In genomic region chr11:17257861-17258260, GRCm38 (mm10) we compare ENCODE assay signal across 7 mouse cellular contexts. TPM values are rescaled to one million over a fixed set of nuclear protein-coding genes. Genes with fewer than 3 reads are reported as not detected.
DNase-seq lines count a peak whose midpoint lies in the region; ATAC-seq and TF ChIP-seq lines count a peak whose summit lies in the region.

No protein-coding gene starts in this region.

- H3K36me3 ChIP-seq in neural tube, embryonic 11.5 days (ENCODE audit: control insufficient read depth, insufficient read depth, low read length) = no peaks in the 10 kb centered on the region
- H3K36me3 ChIP-seq in forebrain, embryonic 11.5 days (ENCODE audit: control insufficient read depth, insufficient read depth, low read length) = no peaks in the 10 kb centered on the region
- no peaks in the 10 kb centered on the region for H3K36me3 ChIP-seq in kidney, adult 2 months (ENCODE audit: control insufficient read depth, insufficient read depth, low read length)
- H3K36me3 ChIP-seq in liver, embryonic 14.5 days (replicated peaks; ENCODE audit: control insufficient read depth, insufficient read depth, low read depth) = no peaks in the 10 kb centered on the region

- under 1% methylated on average over 17 of the region's 17 CpGs for WGBS in neural tube, embryonic 11.5 days
- WGBS in forebrain, embryonic 11.5 days = under 1% methylated on average over 17 of the region's 17 CpGs
- under 1% methylated on average over 17 of the region's 17 CpGs for WGBS in kidney, adult 2 months
- under 1% methylated on average over 17 of the region's 17 CpGs for WGBS in liver, embryonic 14.5 days (ENCODE audit: insufficient replicate concordance)

- H3K27me3 ChIP-seq in neural tube, embryonic 11.5 days (ENCODE audit: control insufficient read depth, insufficient read depth, low read length) = no peaks in the 10 kb centered on the region
- H3K27me3 ChIP-seq in forebrain, embryonic 11.5 days (ENCODE audit: control insufficient read depth, insufficient read depth, low read length) = no peaks in the 10 kb centered on the region
- H3K27me3 ChIP-seq in kidney, adult 2 months (replicated peaks; ENCODE audit: control insufficient read depth, insufficient read depth, low read length) = no peaks in the 10 kb centered on the region
- H3K27me3 ChIP-seq in liver, embryonic 14.5 days (ENCODE audit: control insufficient read depth, insufficient read depth, low read length) = no peaks in the 10 kb centered on the region

- TF ChIP-seq CTCF in kidney, adult 2 months (conservative IDR thresholded peaks at IDR 0.05; ENCODE audit: insufficient read depth, insufficient read length, low read depth, low read length) = no peak
- TF ChIP-seq CTCF in liver, embryonic 14.5 days (IDR thresholded peaks at IDR 0.05; ENCODE audit: low read depth) = no peak

- no peak for DNase-seq in neural tube, embryonic 11.5 days (ENCODE audit: low spot score)
- DNase-seq in neural tube, embryonic 10.5 days (ENCODE audit: extremely low spot score, low spot score) = no peak
- peak; percentile 33 to 51 for DNase-seq in adrenal gland, postnatal 36 days
- DNase-seq in forebrain, embryonic 11.5 days (ENCODE audit: low spot score) = peak; percentile 58
- DNase-seq in kidney, adult 2 months = peak; percentile 46
- peak in 2 of 3 experiments; percentile 7 to 44 for DNase-seq in liver, embryonic 14.5 days (ENCODE audit: low read depth in 3 of 3, low spot score in 3 of 3)

- H3K9ac ChIP-seq in neural tube, embryonic 11.5 days (ENCODE audit: low read length) = peak overlapping the region; percentile 82
- H3K9ac ChIP-seq in forebrain, embryonic 11.5 days (ENCODE audit: low read length) = peak overlapping the region; percentile 70
- peak overlapping the region; percentile 96 for H3K9ac ChIP-seq in liver, embryonic 14.5 days (replicated peaks)

- peak overlapping the region; percentile 58 for H3K4me2 ChIP-seq in neural tube, embryonic 11.5 days (ENCODE audit: low read depth)
- H3K4me2 ChIP-seq in forebrain, embryonic 11.5 days (ENCODE audit: low read depth, low read length, severe bottlenecking) = peak overlapping the region; percentile 58
- H3K4me2 ChIP-seq in liver, embryonic 14.5 days (ENCODE audit: low read depth) = peak overlapping the region; percentile 63

- no peaks in the 10 kb centered on the region for H3K9me3 ChIP-seq in neural tube, embryonic 11.5 days (ENCODE audit: control insufficient read depth, low read length)
- H3K9me3 ChIP-seq in forebrain, embryonic 11.5 days (ENCODE audit: control insufficient read depth, low read length) = no peaks in the 10 kb centered on the region
- no peaks in the 10 kb centered on the region for H3K9me3 ChIP-seq in liver, embryonic 14.5 days (ENCODE audit: control insufficient read depth, low read length)

- H3K4me3 ChIP-seq in neural tube, embryonic 11.5 days (ENCODE audit: low read depth, low read length) = peak overlapping the region; percentile 71
- H3K4me3 ChIP-seq in forebrain, embryonic 11.5 days (ENCODE audit: low read depth, low read length) = peak overlapping the region; percentile 57
- H3K4me3 ChIP-seq in kidney, adult 2 months (ENCODE audit: insufficient read depth, low read depth, low read length) = peak overlapping the region; percentile 90
- H3K4me3 ChIP-seq in liver, embryonic 14.5 days (ENCODE audit: insufficient read depth in 1 of 2, low read depth in 2 of 2, low read length in 2 of 2) = peak overlapping the region; percentile 74 to 92

- TF ChIP-seq EP300 in liver, embryonic 14.5 days (IDR thresholded peaks at IDR 0.05; ENCODE audit: low read depth) = no peak

- H3K27ac ChIP-seq in neural tube, embryonic 11.5 days (ENCODE audit: low read depth, low read length) = peak overlapping the region; percentile 85
- H3K27ac ChIP-seq in forebrain, embryonic 11.5 days (ENCODE audit: low read depth, low read length) = peak overlapping the region; percentile 26; the same call in 1 of the 2 replicates
- H3K27ac ChIP-seq in kidney, adult 2 months (ENCODE audit: insufficient read depth, low read depth, low read length) = peak overlapping the region; percentile 93
- H3K27ac ChIP-seq in liver, embryonic 14.5 days = peak overlapping the region; percentile 90

- ATAC-seq in neural tube, embryonic 11.5 days (ENCODE audit: insufficient read depth, low FRiP score, low TSS enrichment) = 0 out of 2 replicates have a peak, but pooled peaks have one; percentile 16
- ATAC-seq in forebrain, embryonic 11.5 days (replicated peaks; ENCODE audit: low FRiP score) = peak; percentile 28
- ATAC-seq in liver, embryonic 14.5 days (ENCODE audit: insufficient read depth) = peak; percentile 55
- ATAC-seq in neutrophil, adult 5-6 weeks (ENCODE audit: extremely low read depth, insufficient number of reproducible peaks, low FRiP score, poor library complexity, severe bottlenecking) = peak; percentile 34

- 0 out of 2 replicates have a peak, but pooled peaks cover 2% of the 10 kb centered on the region for H3K4me1 ChIP-seq in neural tube, embryonic 11.5 days (ENCODE audit: control insufficient read depth, insufficient read depth, low read length)
- H3K4me1 ChIP-seq in forebrain, embryonic 11.5 days (replicated peaks; ENCODE audit: control insufficient read depth, insufficient read depth, low read length) = no peaks in the 10 kb centered on the region
- no peaks in the 10 kb centered on the region for H3K4me1 ChIP-seq in kidney, adult 2 months (ENCODE audit: control insufficient read depth, insufficient read depth, low read length)
- H3K4me1 ChIP-seq in liver, embryonic 14.5 days (replicated peaks; ENCODE audit: control insufficient read depth in 2 of 2, insufficient read depth in 2 of 2, low read length in 1 of 2) = peaks cover 0 to 8% of the 10 kb centered on the region in 2 experiments; a peak in 1 of 4 replicates

- TF ChIP-seq POLR2A in kidney, adult 2 months (IDR thresholded peaks at IDR 0.05; ENCODE audit: low read depth, low read length) = no peak

RNA-seq across cellular contexts. Expression of gene C1d, which starts 0.5 kb away (rescaled TPM):
- 114 and 122 TPM in 2 replicates for polyA plus RNA-seq in neural tube, embryonic 11.5 days (2014; fragmentation: Nextera tagmentation; extraction: Ambion mirVana)
- 10 to 100 TPM; 48.0 to 63.3 TPM for total RNA-seq in adrenal gland, postnatal 36 days (2021)
- polyA plus RNA-seq in forebrain, embryonic 11.5 days (2014; fragmentation: Nextera tagmentation; extraction: Ambion mirVana) = 96.2 and 101 TPM in 2 replicates
- polyA plus RNA-seq in kidney, adult 2 months (2012; rRNA removed) = 28.5 and 39.7 TPM in 2 replicates
- polyA plus RNA-seq in liver, embryonic 14.5 days (2012; rRNA removed) = 9.8 and 17.7 TPM in 2 replicates
- 55.9 and 59.1 TPM in 2 replicates for polyA plus RNA-seq in liver, embryonic 14.5 days (2014; fragmentation: Nextera tagmentation; extraction: Ambion mirVana)
- total RNA-seq in neutrophil, adult 5-6 weeks (2017) = 33.6 and 50.8 TPM in 2 replicates

RNA-seq across cellular contexts. Expression of gene Pno1, which starts 46.5 kb away (rescaled TPM):
- polyA plus RNA-seq in neural tube, embryonic 11.5 days (2014; fragmentation: Nextera tagmentation; extraction: Ambion mirVana) = 90.5 and 96.5 TPM in 2 replicates
- 10 to 100 TPM; 51.4 to 58.3 TPM for total RNA-seq in adrenal gland, postnatal 36 days (2021)
- 88.4 and 95.2 TPM in 2 replicates for polyA plus RNA-seq in forebrain, embryonic 11.5 days (2014; fragmentation: Nextera tagmentation; extraction: Ambion mirVana)
- 5.4 and 7.0 TPM in 2 replicates for polyA plus RNA-seq in kidney, adult 2 months (2012; rRNA removed)
- 7.3 and 10.9 TPM in 2 replicates for polyA plus RNA-seq in liver, embryonic 14.5 days (2012; rRNA removed)
- 45.5 and 48.0 TPM in 2 replicates for polyA plus RNA-seq in liver, embryonic 14.5 days (2014; fragmentation: Nextera tagmentation; extraction: Ambion mirVana)
- 20.4 and 22.7 TPM in 2 replicates for total RNA-seq in neutrophil, adult 5-6 weeks (2017)

Comparison
In these comparisons a context has a peak if more than half of its experiments do, and no peak if none do; other contexts are left out.
1. DNase-seq: peak in adrenal gland, postnatal 36 days (2 of 2), forebrain, embryonic 11.5 days (single experiment), kidney, adult 2 months (single experiment) and liver, embryonic 14.5 days (2 of 3); none in neural tube, embryonic 11.5 days (single experiment) and neural tube, embryonic 10.5 days (single experiment).
2. H3K27ac ChIP-seq: peak in every context shown above with its lines; median percentile 93 in kidney, adult 2 months; 90 in liver, embryonic 14.5 days; 85 in neural tube, embryonic 11.5 days; 26 in forebrain, embryonic 11.5 days.
3. Peak in every context shown above with its lines, with median percentiles within 50 percentile points of each other: ATAC-seq, H3K4me2 ChIP-seq, H3K4me3 ChIP-seq and H3K9ac ChIP-seq.